Mouse (Mus musculus): ENCODE measurements around the gene Dmkn. TPM values are rescaled to one million over a fixed set of nuclear protein-coding genes. Genes with fewer than 3 reads are reported as not detected.
A peak's percentile ranks its signal among the peaks of the same experiment; 100 is the strongest.

The Dmkn gene
- polyA plus RNA-seq (2014; fragmentation: Nextera tagmentation; extraction: Ambion mirVana) = not detected in 2 replicates

GRCm38 (mm10) chr7:30763456-30763855 lies at the start of gene Dmkn:
Gene Dmkn (plus strand): TSS chr7:30763756.
- no peaks in the 10 kb centered on the region for H3K9me3 ChIP-seq (ENCODE audit: control insufficient read depth, low read length)
- H3K27ac ChIP-seq (ENCODE audit: low read depth, low read length) = no peak within 1 kb of the TSS
- H3K27me3 ChIP-seq (replicated peaks; ENCODE audit: control insufficient read depth, insufficient read depth, low read length) = peaks cover 13% of the 10 kb centered on the region
- no peak within 1 kb of the TSS for H3K4me3 ChIP-seq (ENCODE audit: low read depth, low read length)
- DNase-seq (ENCODE audit: low spot score) = no peak
- H3K9ac ChIP-seq (ENCODE audit: low read depth, low read length) = no peak within 1 kb of the TSS
- no peaks in the 10 kb centered on the region for H3K36me3 ChIP-seq (ENCODE audit: control insufficient read depth, insufficient read depth, low read length)
- peaks cover 6% of the 10 kb centered on the region for H3K4me1 ChIP-seq (replicated peaks; ENCODE audit: control insufficient read depth, insufficient read depth, low read length)
- H3K4me2 ChIP-seq = no peak within 1 kb of the TSS
- ATAC-seq (replicated peaks; ENCODE audit: low FRiP score) = no peak
- WGBS = 47% methylated on average over 5 of the region's 5 CpGs

DNA sequence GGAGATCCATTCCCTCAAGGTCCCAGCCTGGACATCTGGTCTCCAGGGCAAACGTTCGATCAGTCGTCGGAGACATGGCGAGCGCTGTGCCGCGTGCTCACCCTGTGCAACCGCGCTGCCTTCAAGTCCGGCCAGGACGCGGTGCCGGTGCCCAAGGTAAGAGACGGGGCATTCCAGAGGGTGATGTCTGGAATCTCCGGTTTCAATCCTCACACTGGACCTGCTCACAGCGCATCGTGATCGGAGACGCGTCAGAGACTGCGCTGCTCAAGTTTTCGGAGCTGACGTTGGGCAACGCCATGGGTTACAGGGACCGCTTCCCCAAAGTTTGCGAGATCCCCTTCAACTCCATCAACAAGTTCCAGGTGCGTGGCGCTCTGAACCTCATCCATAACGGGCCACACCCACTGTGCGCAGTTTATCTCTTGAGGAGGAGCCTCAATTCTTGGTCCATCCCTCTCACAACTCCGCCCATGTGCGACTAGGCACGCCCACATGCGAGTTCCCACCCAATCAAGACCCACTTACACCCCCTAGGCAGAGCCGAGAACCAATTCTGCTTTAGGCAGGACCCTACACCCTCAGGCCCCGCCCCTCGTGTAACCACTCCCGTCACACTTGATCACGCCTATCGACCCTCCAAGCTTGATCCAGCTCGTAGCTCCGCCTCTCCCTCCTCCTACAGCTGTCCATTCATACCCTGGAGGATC lies 46.4 kb upstream of the Dmkn start:
- Histone ChIP-seq H3K4me2 (peak overlapping the region; percentile 79), H3K4me3 (ENCODE audit: low read depth, low read length) (peak overlapping the region; percentile 41), H3K9ac (ENCODE audit: low read depth, low read length) (peak overlapping the region; percentile 49; the same call in 1 of the 2 replicates), H3K36me3 (ENCODE audit: control insufficient read depth, insufficient read depth, low read length) (no peaks in the 10 kb centered on the region), H3K4me1 (replicated peaks; ENCODE audit: control insufficient read depth, insufficient read depth, low read length) (peaks cover 11% of the 10 kb centered on the region), H3K27ac (ENCODE audit: low read depth, low read length) (no peak overlapping the region), H3K9me3 (ENCODE audit: control insufficient read depth, low read length) (no peaks in the 10 kb centered on the region), H3K27me3 (replicated peaks; ENCODE audit: control insufficient read depth, insufficient read depth, low read length) (peaks cover 26% of the 10 kb centered on the region)
- ATAC-seq (replicated peaks; ENCODE audit: low FRiP score) (peak; percentile 98), DNase-seq (ENCODE audit: low spot score) (peak; percentile 87)
- WGBS = 3% methylated on average over 43 of the region's 43 CpGs

DNA sequence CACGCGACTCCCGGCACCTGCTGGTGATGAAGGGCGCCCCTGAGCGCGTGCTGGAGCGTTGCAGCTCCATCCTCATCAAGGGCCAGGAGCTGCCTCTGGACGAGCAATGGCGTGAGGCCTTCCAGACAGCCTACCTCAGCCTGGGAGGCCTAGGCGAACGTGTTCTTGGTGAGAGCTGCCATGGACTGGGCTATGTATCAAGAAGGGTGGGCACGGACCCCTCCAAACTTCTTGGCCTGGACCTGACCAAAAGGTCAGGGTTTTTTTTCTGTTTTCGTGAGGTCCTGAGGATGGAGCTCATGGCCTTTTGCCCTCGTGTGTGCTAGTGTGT lies 45.9 kb upstream of the Dmkn start:
- 14% methylated on average over 14 of the region's 14 CpGs for WGBS
- Histone ChIP-seq H3K9me3 (ENCODE audit: control insufficient read depth, low read length) (no peaks in the 10 kb centered on the region), H3K4me3 (ENCODE audit: low read depth, low read length) (peak overlapping the region; percentile 41), H3K9ac (ENCODE audit: low read depth, low read length) (0 out of 2 replicates have a peak overlapping the region, but pooled peaks have one; percentile 49), H3K27ac (ENCODE audit: low read depth, low read length) (no peak overlapping the region), H3K4me1 (replicated peaks; ENCODE audit: control insufficient read depth, insufficient read depth, low read length) (peaks cover 11% of the 10 kb centered on the region), H3K4me2 (peak overlapping the region; percentile 79), H3K36me3 (ENCODE audit: control insufficient read depth, insufficient read depth, low read length) (no peaks in the 10 kb centered on the region), H3K27me3 (replicated peaks; ENCODE audit: control insufficient read depth, insufficient read depth, low read length) (peaks cover 26% of the 10 kb centered on the region)
- ATAC-seq (replicated peaks; ENCODE audit: low FRiP score) (no peak), DNase-seq (ENCODE audit: low spot score) (no peak)

DNA sequence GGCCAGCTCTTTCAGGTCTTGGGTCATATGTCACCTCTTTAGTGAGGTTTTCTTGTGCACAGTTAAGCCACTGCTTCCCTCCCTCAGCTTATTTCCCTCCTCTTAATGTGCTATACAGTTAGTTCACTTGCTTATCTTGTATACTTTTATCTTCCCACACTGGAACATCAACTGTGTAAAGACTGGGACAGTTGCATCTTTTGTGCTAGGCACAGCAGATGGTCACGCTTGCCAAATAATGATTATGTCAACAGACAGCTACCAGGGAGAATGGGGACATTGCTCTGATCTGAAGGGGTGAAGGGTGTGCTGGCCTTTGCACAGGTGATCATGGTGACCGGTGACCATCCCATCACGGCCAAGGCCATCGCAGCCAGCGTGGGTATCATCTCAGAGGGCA lies 43.9 kb upstream of the Dmkn start:
- Histone ChIP-seq H3K4me1 (replicated peaks; ENCODE audit: control insufficient read depth, insufficient read depth, low read length) (peaks cover 13% of the 10 kb centered on the region), H3K36me3 (ENCODE audit: control insufficient read depth, insufficient read depth, low read length) (no peaks in the 10 kb centered on the region), H3K9ac (ENCODE audit: low read depth, low read length) (no peak overlapping the region), H3K4me3 (ENCODE audit: low read depth, low read length) (no peak overlapping the region), H3K27me3 (replicated peaks; ENCODE audit: control insufficient read depth, insufficient read depth, low read length) (peaks cover 25% of the 10 kb centered on the region), H3K4me2 (no peak overlapping the region), H3K27ac (ENCODE audit: low read depth, low read length) (no peak overlapping the region), H3K9me3 (ENCODE audit: control insufficient read depth, low read length) (no peaks in the 10 kb centered on the region)
- WGBS = 88% methylated on average over 5 of the region's 5 CpGs
- DNase-seq (ENCODE audit: low spot score) = no peak
- no peak for ATAC-seq (replicated peaks; ENCODE audit: low FRiP score)

- WGBS = 89% methylated on average over 7 of the region's 7 CpGs
- Histone ChIP-seq H3K4me3 (ENCODE audit: low read depth, low read length) (no peak overlapping the region), H3K9me3 (ENCODE audit: control insufficient read depth, low read length) (no peaks in the 10 kb centered on the region), H3K36me3 (ENCODE audit: control insufficient read depth, insufficient read depth, low read length) (no peaks in the 10 kb centered on the region), H3K27ac (ENCODE audit: low read depth, low read length) (no peak overlapping the region), H3K4me1 (replicated peaks; ENCODE audit: control insufficient read depth, insufficient read depth, low read length) (peaks cover 13% of the 10 kb centered on the region), H3K27me3 (replicated peaks; ENCODE audit: control insufficient read depth, insufficient read depth, low read length) (peaks cover 9% of the 10 kb centered on the region), H3K9ac (ENCODE audit: low read depth, low read length) (no peak overlapping the region), H3K4me2 (no peak overlapping the region)
- DNase-seq (ENCODE audit: low spot score) (no peak), ATAC-seq (replicated peaks; ENCODE audit: low FRiP score) (no peak)
Measured at GRCm38 (mm10) chr7:30721286-30721685, 42.3 kb upstream of the Dmkn start.

- no peak for DNase-seq (ENCODE audit: low spot score)
- H3K27me3 ChIP-seq (replicated peaks; ENCODE audit: control insufficient read depth, insufficient read depth, low read length) = no peaks in the 10 kb centered on the region
- H3K9ac ChIP-seq (ENCODE audit: low read depth, low read length) = no peak overlapping the region
- H3K27ac ChIP-seq (ENCODE audit: low read depth, low read length) = no peak overlapping the region
- ATAC-seq (replicated peaks; ENCODE audit: low FRiP score) = no peak
- 64% methylated on average over 6 of the region's 6 CpGs for WGBS
- H3K4me3 ChIP-seq (ENCODE audit: low read depth, low read length) = no peak overlapping the region
- no peaks in the 10 kb centered on the region for H3K9me3 ChIP-seq (ENCODE audit: control insufficient read depth, low read length)
- H3K4me2 ChIP-seq = no peak overlapping the region
- H3K36me3 ChIP-seq (ENCODE audit: control insufficient read depth, insufficient read depth, low read length) = peaks cover 3% of the 10 kb centered on the region; the same call in 1 of the 2 replicates
- peaks cover 8% of the 10 kb centered on the region for H3K4me1 ChIP-seq (replicated peaks; ENCODE audit: control insufficient read depth, insufficient read depth, low read length)
Measured at GRCm38 (mm10) chr7:30723274-30723953, 40.1 kb upstream of the Dmkn start.

DNA sequence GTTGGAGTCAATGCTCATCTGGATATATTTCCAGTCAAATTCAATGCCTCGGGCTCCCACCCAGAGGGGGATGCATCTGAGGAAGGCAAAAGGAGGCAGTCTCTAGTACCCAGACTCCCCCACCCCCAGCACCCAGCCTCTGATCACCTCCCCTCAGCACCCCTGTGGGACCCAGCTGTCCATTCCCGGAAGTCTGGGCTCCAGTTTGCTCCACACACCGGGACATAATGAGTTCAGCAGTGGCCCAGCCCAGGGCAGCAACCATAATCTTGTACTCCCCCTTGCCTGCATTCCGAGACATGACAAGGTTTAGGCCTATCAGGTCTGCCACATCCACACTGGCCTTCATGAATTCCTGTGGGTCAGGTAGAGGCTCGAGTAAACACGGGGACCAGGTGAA lies 35.3 kb upstream of the Dmkn start:
- ATAC-seq (replicated peaks; ENCODE audit: low FRiP score) (no peak), DNase-seq (ENCODE audit: low spot score) (no peak)
- H3K4me1 ChIP-seq (replicated peaks; ENCODE audit: control insufficient read depth, insufficient read depth, low read length) = peaks cover 17% of the 10 kb centered on the region
- peaks cover 10% of the 10 kb centered on the region; the same call in 1 of the 2 replicates for H3K36me3 ChIP-seq (ENCODE audit: control insufficient read depth, insufficient read depth, low read length)
- no peaks in the 10 kb centered on the region for H3K9me3 ChIP-seq (ENCODE audit: control insufficient read depth, low read length)
- peak overlapping the region; percentile 93 for H3K4me2 ChIP-seq
- no peaks in the 10 kb centered on the region for H3K27me3 ChIP-seq (replicated peaks; ENCODE audit: control insufficient read depth, insufficient read depth, low read length)
- peak overlapping the region; percentile 89 for H3K4me3 ChIP-seq (ENCODE audit: low read depth, low read length)
- 71% methylated on average over 6 of the region's 6 CpGs for WGBS
- no peak overlapping the region for H3K27ac ChIP-seq (ENCODE audit: low read depth, low read length)
- peak overlapping the region; percentile 92 for H3K9ac ChIP-seq (ENCODE audit: low read depth, low read length)

GRCm38 (mm10) chr7:30728739-30729395 lies 34.7 kb upstream of the Dmkn start:
- Histone ChIP-seq H3K4me2 (peak overlapping the region; percentile 93), H3K9ac (ENCODE audit: low read depth, low read length) (peak overlapping the region; percentile 92), H3K4me1 (replicated peaks; ENCODE audit: control insufficient read depth, insufficient read depth, low read length) (peaks cover 15% of the 10 kb centered on the region), H3K27me3 (replicated peaks; ENCODE audit: control insufficient read depth, insufficient read depth, low read length) (no peaks in the 10 kb centered on the region), H3K4me3 (ENCODE audit: low read depth, low read length) (peak overlapping the region; percentile 89), H3K9me3 (ENCODE audit: control insufficient read depth, low read length) (no peaks in the 10 kb centered on the region), H3K27ac (ENCODE audit: low read depth, low read length) (peak overlapping the region; percentile 88), H3K36me3 (ENCODE audit: control insufficient read depth, insufficient read depth, low read length) (peaks cover 11% of the 10 kb centered on the region; the same call in 1 of the 2 replicates)
- ATAC-seq (replicated peaks; ENCODE audit: low FRiP score) (peak; percentile 46), DNase-seq (ENCODE audit: low spot score) (no peak)
- WGBS = 7% methylated on average over 26 of the region's 26 CpGs

Measured in liver, embryonic 11.5 days (tissue).